Mouse (Mus musculus): ENCODE data around the gene Erich3.
"Not testable (repeated sequence)": the region's sequence is repeated elsewhere in the genome, so short reads cannot be mapped to it uniquely, and the experiment has no call there.

The Erich3 gene

DNA sequence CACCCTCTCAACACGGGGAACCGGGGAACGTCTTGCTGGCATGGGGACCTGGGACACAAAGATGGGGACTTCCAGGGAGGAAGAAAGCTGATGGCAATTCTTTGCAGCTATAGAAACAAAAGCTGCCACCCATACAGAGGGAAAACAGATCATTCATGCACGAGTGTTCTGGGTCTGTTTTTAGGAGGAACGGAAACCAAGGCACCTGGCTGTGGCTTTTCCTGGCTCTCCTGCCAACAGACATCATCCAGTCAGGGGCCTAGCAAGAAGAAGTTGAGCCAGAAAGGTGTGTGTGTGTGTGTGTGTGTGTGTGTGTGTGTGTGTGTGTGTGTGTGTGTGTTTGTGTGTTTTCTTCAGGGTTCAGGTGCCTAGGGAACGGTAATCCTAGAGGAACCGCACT lies at the start of gene Erich3:
Gene Erich3 (plus strand): TSS at position 315 of the 400 bp plus-strand sequence.
- no peak for DNase-seq (ENCODE audit: low read depth)

DNA sequence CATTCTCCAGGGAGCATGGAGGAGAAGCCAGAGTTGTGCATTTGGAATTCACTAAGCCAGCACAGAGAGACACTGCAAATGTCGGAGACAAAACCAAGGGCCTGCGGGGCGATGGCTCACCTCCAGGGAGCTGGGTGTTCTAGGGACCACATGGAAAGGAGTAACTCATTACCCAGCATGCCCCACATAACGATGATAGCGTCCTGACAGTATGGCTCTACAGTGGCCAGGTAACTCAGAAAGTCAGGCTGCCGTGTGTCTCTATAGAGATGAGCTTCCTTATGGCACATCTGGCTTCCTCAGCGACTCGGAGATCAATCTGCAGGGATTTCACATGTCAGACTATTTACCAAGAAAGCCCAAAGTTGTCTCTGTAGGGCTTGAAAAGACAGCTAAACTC lies 48.9 kb upstream of the Erich3 start:
- no peak for DNase-seq (ENCODE audit: low read depth)

- no peak for DNase-seq (ENCODE audit: low read depth)
These were observed 48.4 kb upstream of the Erich3 start for GRCm38 (mm10) chr3:154615304-154615703.

DNA sequence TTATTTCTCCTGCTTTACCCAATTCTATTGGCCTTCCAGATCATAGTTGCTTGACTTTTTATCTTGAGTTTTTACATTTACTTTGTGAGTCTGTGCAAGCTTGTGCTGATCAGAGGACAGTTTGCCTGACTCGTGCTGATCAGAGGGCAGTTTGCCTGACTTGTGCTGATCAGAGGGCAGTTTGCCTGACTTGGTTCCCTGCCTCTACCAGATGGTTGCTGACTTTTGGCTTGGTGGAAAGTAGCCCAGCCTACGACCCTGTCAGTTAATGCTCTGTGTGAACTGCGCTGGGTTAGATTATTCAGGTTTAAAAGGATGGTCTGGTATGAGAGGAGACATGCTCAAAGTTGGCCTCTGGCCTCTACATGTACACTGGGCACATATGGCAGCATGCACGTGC lies 47.6 kb upstream of the Erich3 start:
- DNase-seq (ENCODE audit: low read depth): no peak

DNA sequence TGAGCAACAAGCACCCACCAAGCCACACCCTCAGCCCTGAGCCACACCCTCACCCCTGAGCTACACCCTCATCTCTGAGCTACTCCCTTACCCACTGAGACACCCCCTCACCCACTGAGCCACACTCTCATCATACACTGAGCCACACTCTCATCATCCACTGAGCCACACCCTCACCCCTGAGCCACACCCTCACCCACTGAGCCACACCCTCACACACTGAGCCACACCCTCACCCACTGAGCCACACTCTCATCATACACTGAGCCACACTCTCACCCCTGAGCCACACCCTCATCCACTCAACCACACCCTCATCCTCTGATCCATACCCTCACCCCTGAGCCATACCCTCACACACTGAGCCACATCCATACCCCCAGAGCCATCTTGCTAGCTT lies 35.4 kb upstream of the Erich3 start:
- DNase-seq (ENCODE audit: low read depth): peak; percentile 5

DNA sequence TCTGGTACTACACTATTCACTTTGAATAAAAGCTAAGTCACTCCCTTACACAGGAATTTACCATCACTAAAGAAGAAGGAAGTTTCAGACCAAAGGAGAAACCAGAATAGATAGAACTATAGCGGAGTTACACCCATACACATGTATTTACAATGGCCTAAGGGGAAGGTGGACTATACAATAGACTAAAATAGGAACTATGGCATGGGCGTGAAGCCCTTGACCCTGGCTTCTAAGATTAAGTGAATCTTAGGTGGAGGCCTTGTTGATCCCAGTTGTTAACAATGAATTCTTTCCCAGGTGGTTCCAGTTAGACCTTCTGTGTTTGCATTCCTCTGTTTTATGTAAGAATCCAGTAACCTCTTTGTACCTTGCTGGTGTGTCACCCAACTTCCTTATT lies 32.4 kb upstream of the Erich3 start:
- DNase-seq (ENCODE audit: low read depth): not testable (repeated sequence)

DNA sequence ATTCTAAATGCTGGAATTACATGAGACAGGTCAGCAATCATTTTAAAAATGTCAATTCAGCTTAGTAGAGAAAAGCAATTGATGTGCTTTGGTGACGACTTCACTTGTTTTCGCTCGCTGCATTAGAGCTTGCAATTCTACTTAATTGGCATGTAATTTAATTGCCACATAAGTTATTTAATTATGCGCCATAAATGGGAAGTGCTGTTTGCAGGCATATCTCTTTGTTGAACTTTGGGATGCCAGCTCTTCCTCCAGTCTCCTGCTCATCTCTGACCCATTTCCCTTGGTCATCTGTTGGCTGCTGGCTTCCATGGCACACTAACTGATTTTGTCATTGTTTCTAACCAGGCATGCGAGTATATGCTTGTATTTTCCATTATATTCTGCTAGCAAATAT lies 30.6 kb upstream of the Erich3 start:
- DNase-seq (ENCODE audit: low read depth): no peak

DNA sequence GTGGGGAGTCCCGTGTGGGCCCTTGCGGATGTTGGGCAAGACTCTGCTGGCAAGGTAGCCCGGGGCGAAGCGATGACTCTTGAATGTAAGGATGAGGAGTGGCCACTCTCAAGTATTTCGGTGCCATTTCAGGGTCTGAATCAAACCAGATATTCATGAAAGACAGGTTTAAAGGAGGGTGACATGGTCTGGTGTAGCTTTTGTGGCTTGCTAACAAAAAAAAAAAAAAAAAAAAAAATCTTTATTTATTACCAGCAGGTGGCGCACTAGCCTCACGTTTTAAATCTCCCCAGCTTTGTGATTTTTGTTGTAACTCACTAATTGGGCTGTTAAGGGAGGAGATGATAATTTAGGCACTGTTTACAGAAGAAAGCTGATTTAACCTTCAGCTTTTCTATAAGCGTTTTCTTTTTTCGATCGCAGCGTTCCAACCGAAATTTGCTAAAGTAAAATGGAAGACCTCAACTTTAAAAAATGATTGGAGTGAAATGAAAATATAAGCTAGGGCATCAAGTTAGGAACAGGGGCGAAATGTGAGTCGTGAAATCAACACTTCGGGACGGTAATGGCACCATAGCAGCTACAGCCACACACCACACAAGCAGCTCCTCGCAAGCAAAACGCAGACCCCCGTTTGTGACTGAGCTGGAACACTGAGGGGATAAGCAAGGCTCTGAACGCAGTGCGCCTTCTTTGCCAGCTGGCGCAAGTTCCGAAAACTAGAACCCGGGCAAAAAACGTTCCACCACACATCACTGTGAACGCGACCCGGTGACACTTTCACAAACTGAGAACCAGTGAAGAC lies 16.8 kb upstream of the Erich3 start:
- peak; percentile 56 for DNase-seq (ENCODE audit: low read depth)

GRCm38 (mm10) chr3:154647443-154647780 lies 16.2 kb upstream of the Erich3 start:
- no peak for DNase-seq (ENCODE audit: low read depth)

- DNase-seq (ENCODE audit: low read depth): no peak
These were observed 14.0 kb upstream of the Erich3 start for GRCm38 (mm10) chr3:154649411-154650285.

GRCm38 (mm10) chr3:154651192-154651821 lies 12.4 kb upstream of the Erich3 start:
- DNase-seq (ENCODE audit: low read depth): no peak

DNA sequence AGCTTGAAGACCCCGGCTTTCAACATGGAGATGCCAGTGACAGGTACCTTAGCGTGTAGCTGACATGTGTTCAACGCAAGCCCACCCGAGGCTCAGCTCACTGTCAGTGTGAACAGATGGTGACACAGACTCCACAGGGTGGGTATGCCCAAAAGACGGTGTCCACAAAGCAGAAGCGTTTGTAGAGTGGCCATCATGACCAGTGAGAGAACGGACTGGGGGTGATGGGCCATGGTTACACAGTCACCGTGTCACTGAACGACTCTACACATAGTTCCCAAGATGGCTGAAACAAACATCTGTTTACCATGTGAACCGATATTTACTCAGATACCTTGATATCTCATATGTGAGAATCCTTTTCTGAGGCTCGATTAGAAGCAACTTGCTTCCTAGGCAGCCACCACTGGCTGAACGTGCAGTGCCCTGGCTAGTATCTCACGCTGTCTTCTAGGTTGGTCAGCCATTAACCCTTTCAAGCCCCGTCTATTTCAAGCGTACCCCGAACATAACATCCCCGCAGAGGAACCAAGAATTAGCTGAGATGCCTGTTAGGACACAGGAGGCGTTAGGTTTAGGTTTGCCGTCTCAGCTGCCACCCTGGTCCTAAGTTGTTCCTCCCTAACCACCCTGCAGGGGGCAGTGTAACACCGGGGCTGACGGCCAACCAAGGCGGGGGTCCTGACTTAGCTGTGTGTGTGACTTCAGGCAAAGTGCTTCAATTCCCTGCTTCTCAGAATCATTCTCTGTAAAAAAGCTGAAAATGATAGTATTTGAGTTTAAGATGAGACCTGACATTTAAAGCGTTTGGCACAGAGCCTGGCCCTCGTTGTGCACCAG lies 10.9 kb upstream of the Erich3 start:
- DNase-seq (ENCODE audit: low read depth): peak; percentile 15

GRCm38 (mm10) chr3:154653454-154653853 lies 10.2 kb upstream of the Erich3 start:
- DNase-seq (ENCODE audit: low read depth): no peak

DNA sequence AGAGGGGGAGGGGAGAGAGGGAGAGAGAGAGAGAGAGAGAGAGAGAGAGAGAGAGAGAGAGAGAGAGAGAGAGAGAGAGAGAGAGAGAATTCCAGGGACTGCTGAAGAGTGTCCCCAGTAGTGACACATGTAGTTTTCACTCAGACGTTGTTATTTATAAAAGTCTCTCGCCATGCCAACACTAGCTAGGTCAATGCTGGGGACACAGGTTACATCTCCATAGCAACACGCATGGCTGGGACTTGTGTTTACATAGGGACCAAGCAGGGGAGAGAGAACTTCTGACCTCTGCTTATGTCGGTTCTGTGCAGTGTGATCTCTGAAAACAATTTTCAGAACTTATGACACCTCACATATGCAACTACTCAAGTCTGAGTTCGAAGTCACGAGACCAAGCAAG lies 9.4 kb upstream of the Erich3 start:
- no peak for DNase-seq (ENCODE audit: low read depth)

- DNase-seq (ENCODE audit: low read depth): no peak
These were observed 8.8 kb upstream of the Erich3 start for GRCm38 (mm10) chr3:154654901-154655300.

DNA sequence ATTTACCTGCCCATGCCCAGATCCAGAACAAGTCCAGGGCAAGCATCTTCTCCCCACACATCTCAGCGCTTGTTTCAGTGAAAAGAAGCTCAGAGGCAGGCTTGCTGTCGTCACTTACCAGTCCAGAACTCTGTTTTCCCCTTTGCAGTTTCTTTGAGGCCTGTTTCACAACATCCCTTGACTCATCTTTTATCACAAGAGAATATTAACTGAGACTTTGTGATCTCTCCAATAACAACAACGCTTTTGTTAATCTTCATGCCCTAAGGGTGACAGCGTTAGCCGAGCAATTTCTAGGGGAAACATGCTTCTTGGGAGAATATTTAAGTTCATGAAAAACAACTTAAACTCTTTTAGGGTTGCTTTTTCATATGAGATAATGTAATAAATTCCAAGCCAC lies 7.9 kb upstream of the Erich3 start:
- DNase-seq (ENCODE audit: low read depth): no peak

- DNase-seq (ENCODE audit: low read depth): no peak
These were observed 420 bp downstream of the Erich3 start for GRCm38 (mm10) chr3:154663976-154664581.

DNA sequence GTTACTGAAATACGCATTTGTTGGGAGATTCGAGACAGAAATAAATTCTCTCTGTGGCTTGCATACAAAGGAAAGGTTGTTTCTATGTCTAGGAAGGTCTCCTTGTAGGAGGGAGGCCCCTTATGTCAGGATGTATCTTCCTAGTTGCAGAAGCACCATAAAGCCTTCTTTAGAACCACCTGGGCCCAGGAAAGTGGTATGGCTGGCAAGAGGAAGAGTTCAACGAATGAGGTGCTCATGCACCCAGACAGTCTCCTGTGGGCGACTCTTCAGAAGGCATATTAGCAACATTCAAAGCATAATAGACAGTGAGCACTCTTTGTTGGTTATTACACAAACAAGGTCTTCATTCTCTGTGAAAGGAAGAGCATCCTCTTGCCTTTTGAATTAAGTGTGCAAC lies 977 bp downstream of the Erich3 start:
- DNase-seq (ENCODE audit: low read depth): no peak

- DNase-seq (ENCODE audit: low read depth): no peak
These were observed 4.8 kb downstream of the Erich3 start for GRCm38 (mm10) chr3:154668485-154668884.

GRCm38 (mm10) chr3:154670584-154670983 lies 6.9 kb downstream of the Erich3 start:
- no peak for DNase-seq (ENCODE audit: low read depth)

GRCm38 (mm10) chr3:154671013-154671412 lies 7.4 kb downstream of the Erich3 start:
- DNase-seq (ENCODE audit: low read depth): no peak
